Mouse (Mus musculus): ENCODE results near the gene Myh7b. TPM values are rescaled to one million over a fixed set of nuclear protein-coding genes. Genes with fewer than 3 reads are reported as not detected.

Gene Myh7b
- polyA plus RNA-seq, 1 experiment, result 0.04 TPM

- no peak for DNase-seq (ENCODE audit: low read depth in 1 of 2, low spot score in 2 of 2)
- TF ChIP-seq CTCF (IDR thresholded peaks at IDR 0.05; ENCODE audit: extremely low read depth, insufficient read depth, insufficient read length, insufficient replicate concordance), result no peak
- TF ChIP-seq POLR2A (IDR thresholded peaks at IDR 0.05; ENCODE audit: low read depth, low read length), result no peak
- H3K4me3 ChIP-seq (ENCODE audit: extremely low read depth, insufficient read depth, insufficient read length), result no peak overlapping the region
- 87% methylated on average over 6 of the region's 6 CpGs for WGBS
- H3K4me1 ChIP-seq (ENCODE audit: control insufficient read depth, insufficient read depth, insufficient read length), result no peaks in the 10 kb centered on the region
- no peaks in the 10 kb centered on the region for H3K27me3 ChIP-seq (ENCODE audit: control insufficient read depth, insufficient read depth, low read length)
- peaks cover 40% of the 10 kb centered on the region for H3K36me3 ChIP-seq (ENCODE audit: control insufficient read depth, insufficient read depth, low read length)
- H3K27ac ChIP-seq (ENCODE audit: insufficient read depth, low read length), result no peak overlapping the region
These were observed 53.0 kb downstream of the Myh7b start for GRCm38 (mm10) chr2:155663910-155664460.

DNA sequence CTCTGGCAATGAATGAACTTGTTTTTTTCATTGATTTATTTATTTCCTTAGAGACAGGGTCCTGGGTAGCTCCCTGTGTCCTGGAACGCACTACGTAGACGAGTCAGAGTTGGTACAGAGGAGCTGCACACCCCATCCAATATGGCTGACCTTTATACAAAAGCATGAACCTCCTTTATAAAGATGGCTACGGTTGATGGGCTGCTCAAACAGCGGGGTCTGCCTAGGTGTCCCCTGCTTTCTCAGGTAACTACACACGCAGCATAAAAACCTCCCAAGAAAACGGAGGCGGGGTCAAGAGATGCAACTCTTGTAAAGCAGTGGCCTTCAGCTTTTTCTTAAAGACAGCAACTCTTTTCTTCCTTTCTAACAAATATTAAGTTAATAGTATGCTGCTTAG lies 56.9 kb downstream of the Myh7b start:
- Histone ChIP-seq H3K27ac (ENCODE audit: insufficient read depth, low read length) (no peak overlapping the region), H3K36me3 (ENCODE audit: control insufficient read depth, insufficient read depth, low read length) (peaks cover 42% of the 10 kb centered on the region), H3K4me1 (ENCODE audit: control insufficient read depth, insufficient read depth, insufficient read length) (no peaks in the 10 kb centered on the region), H3K27me3 (ENCODE audit: control insufficient read depth, insufficient read depth, low read length) (no peaks in the 10 kb centered on the region), H3K4me3 (ENCODE audit: extremely low read depth, insufficient read depth, insufficient read length) (no peak overlapping the region)
- TF ChIP-seq POLR2A (IDR thresholded peaks at IDR 0.05; ENCODE audit: low read depth, low read length) (no peak), CTCF (IDR thresholded peaks at IDR 0.05; ENCODE audit: extremely low read depth, insufficient read depth, insufficient read length, insufficient replicate concordance) (no peak)
- 95% methylated on average over 8 of the region's 8 CpGs for WGBS
- DNase-seq (ENCODE audit: low read depth in 1 of 2, low spot score in 2 of 2), result no peak

DNA sequence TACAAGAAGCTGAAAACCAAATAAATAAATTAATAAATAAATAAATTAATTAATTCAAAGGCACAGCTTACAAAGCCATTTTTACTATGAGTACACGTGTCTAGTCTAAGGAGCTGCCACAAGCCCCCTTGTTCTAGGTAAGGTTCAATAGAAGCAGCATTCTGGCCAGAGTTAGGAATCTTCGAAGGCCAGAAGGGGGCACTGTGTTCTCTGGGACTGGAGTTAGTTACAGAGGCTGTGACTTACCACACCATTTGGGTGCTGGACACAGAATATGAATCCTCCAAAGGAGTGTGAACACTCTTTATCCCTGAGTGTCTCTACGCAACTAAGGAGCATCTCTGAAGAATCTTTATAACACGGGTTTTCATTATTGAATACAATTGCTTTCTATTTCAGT lies 57.4 kb downstream of the Myh7b start:
- no peak for TF ChIP-seq POLR2A (IDR thresholded peaks at IDR 0.05; ENCODE audit: low read depth, low read length)
- TF ChIP-seq CTCF (IDR thresholded peaks at IDR 0.05; ENCODE audit: extremely low read depth, insufficient read depth, insufficient read length, insufficient replicate concordance), result peak; percentile 24; the same call in 1 of the 2 replicates
- H3K4me1 ChIP-seq (ENCODE audit: control insufficient read depth, insufficient read depth, insufficient read length), result no peaks in the 10 kb centered on the region
- no peak overlapping the region for H3K27ac ChIP-seq (ENCODE audit: insufficient read depth, low read length)
- peak in 1 of 2 experiments; percentile 46 for DNase-seq (ENCODE audit: low read depth in 1 of 2, low spot score in 2 of 2)
- H3K27me3 ChIP-seq (ENCODE audit: control insufficient read depth, insufficient read depth, low read length), result no peaks in the 10 kb centered on the region
- 81% methylated on average over 4 of the region's 4 CpGs for WGBS
- no peak overlapping the region for H3K4me3 ChIP-seq (ENCODE audit: extremely low read depth, insufficient read depth, insufficient read length)
- H3K36me3 ChIP-seq (ENCODE audit: control insufficient read depth, insufficient read depth, low read length), result peaks cover 41% of the 10 kb centered on the region

DNA sequence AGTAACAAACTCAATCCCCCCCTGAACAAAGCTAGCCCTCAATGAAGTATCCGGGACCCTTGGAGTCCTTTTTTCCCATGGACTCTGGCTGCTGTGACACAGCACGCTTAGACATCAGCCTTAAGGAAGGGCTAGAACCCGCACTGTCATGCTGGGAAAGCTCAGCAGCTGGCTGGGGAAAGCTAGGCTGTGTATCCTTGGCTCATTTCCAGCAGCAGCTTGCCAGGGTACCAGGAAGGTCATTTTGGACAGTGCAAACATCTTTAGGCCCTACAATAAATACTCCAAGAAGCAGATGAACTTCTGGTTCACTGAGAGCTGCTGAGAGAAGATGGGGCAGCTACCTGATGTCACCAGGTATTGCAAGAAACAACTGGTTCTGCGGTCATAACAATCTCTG lies 60.2 kb downstream of the Myh7b start:
- H3K27me3 ChIP-seq (ENCODE audit: control insufficient read depth, insufficient read depth, low read length), result no peaks in the 10 kb centered on the region
- no peak overlapping the region for H3K4me3 ChIP-seq (ENCODE audit: extremely low read depth, insufficient read depth, insufficient read length)
- TF ChIP-seq CTCF (IDR thresholded peaks at IDR 0.05; ENCODE audit: extremely low read depth, insufficient read depth, insufficient read length, insufficient replicate concordance) (no peak), POLR2A (IDR thresholded peaks at IDR 0.05; ENCODE audit: low read depth, low read length) (no peak)
- no peak overlapping the region for H3K27ac ChIP-seq (ENCODE audit: insufficient read depth, low read length)
- peaks cover 3% of the 10 kb centered on the region; the same call in 1 of the 2 replicates for H3K4me1 ChIP-seq (ENCODE audit: control insufficient read depth, insufficient read depth, insufficient read length)
- H3K36me3 ChIP-seq (ENCODE audit: control insufficient read depth, insufficient read depth, low read length), result peaks cover 28% of the 10 kb centered on the region
- DNase-seq (ENCODE audit: low read depth in 1 of 2, low spot score in 2 of 2), result no peak
- 86% methylated on average over 4 of the region's 4 CpGs for WGBS

DNA sequence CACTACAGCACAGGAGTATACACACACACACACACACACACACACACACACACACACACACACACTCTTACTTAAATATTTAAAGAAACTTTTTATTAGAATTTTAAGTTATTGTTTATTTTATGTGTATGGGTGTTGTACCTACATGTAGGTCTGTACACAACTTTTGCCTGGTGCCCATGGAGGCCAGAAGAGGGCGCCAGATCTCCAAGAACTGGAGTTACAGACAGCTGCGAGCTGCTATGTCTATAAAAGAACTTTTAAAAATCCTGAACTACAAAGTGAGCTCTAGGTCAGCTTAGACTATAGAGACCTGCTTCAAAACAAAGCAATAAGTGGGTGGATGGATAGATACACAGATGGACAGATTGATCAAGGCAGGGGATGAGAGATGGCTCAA lies 62.5 kb downstream of the Myh7b start:
- Histone ChIP-seq H3K27ac (ENCODE audit: insufficient read depth, low read length) (no peak overlapping the region), H3K4me3 (ENCODE audit: extremely low read depth, insufficient read depth, insufficient read length) (no peak overlapping the region), H3K36me3 (ENCODE audit: control insufficient read depth, insufficient read depth, low read length) (peaks cover 19% of the 10 kb centered on the region), H3K4me1 (ENCODE audit: control insufficient read depth, insufficient read depth, insufficient read length) (peaks cover 3% of the 10 kb centered on the region; the same call in 1 of the 2 replicates), H3K27me3 (ENCODE audit: control insufficient read depth, insufficient read depth, low read length) (no peaks in the 10 kb centered on the region)
- 10% methylated on average over 2 of the region's 2 CpGs for WGBS
- TF ChIP-seq POLR2A (IDR thresholded peaks at IDR 0.05; ENCODE audit: low read depth, low read length) (no peak), CTCF (IDR thresholded peaks at IDR 0.05; ENCODE audit: extremely low read depth, insufficient read depth, insufficient read length, insufficient replicate concordance) (peak; percentile 57; the same call in 1 of the 2 replicates)
- DNase-seq (ENCODE audit: low read depth in 1 of 2, low spot score in 2 of 2), result peak; percentile 58 to 71

DNA sequence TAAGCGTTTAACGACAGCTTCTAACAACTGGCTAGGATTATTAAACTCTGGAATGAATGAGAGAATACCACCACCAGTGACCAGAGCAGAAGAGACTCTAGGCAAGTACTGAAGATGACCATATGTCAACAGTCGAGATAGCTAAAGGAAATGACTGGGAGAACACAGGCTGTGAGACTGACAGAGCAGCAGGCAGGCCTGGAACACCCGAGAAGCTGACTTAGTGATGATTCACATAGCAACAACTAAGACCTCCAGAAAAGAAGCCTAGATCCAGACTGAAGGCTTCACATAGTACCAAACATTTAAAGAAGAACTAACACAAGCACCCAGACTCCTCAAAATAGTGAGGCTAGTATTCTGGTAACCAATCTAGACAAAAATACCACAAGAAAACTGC lies 64.1 kb downstream of the Myh7b start:
- H3K4me1 ChIP-seq (ENCODE audit: control insufficient read depth, insufficient read depth, insufficient read length), result peaks cover 13% of the 10 kb centered on the region
- no peak overlapping the region for H3K4me3 ChIP-seq (ENCODE audit: extremely low read depth, insufficient read depth, insufficient read length)
- H3K27ac ChIP-seq (ENCODE audit: insufficient read depth, low read length), result no peak overlapping the region
- no peak for TF ChIP-seq CTCF (IDR thresholded peaks at IDR 0.05; ENCODE audit: extremely low read depth, insufficient read depth, insufficient read length, insufficient replicate concordance)
- no peak for TF ChIP-seq POLR2A (IDR thresholded peaks at IDR 0.05; ENCODE audit: low read depth, low read length)
- H3K36me3 ChIP-seq (ENCODE audit: control insufficient read depth, insufficient read depth, low read length), result peaks cover 17% of the 10 kb centered on the region
- DNase-seq (ENCODE audit: low read depth in 1 of 2, low spot score in 2 of 2), result no peak
- no peaks in the 10 kb centered on the region for H3K27me3 ChIP-seq (ENCODE audit: control insufficient read depth, insufficient read depth, low read length)
- WGBS, result 64% methylated on average over 4 of the region's 4 CpGs

DNA sequence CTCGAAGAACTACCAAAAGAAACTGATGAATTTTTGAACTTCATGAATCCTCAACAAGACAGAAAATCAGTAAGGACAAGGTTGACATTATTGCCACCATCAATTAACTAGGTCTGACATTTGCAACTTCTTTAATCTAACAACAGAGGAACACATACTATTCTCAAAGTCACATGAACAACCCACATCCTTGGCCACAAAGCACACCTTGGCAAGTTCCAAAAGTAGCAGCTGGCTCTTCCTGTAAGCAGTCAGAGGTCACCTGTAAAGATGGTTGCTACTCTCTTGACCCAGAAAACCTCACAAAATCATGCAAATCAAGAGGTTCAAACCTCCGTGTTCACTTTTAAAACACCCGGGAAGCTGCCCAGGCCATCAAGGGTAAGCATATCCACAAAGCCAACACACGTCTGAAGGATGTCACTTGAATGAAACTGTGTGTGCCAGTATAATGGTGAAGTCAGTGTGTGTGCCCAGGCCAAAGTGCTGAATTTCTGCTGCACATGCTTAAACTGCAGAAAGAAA lies 68.6 kb downstream of the Myh7b start:
- H3K4me1 ChIP-seq (ENCODE audit: control insufficient read depth, insufficient read depth, insufficient read length), result peaks cover 19% of the 10 kb centered on the region
- H3K27ac ChIP-seq (ENCODE audit: insufficient read depth, low read length), result peak overlapping the region; percentile 60
- WGBS, result 23% methylated on average over 4 of the region's 4 CpGs
- no peaks in the 10 kb centered on the region for H3K27me3 ChIP-seq (ENCODE audit: control insufficient read depth, insufficient read depth, low read length)
- peak; percentile 15 to 31 for DNase-seq (ENCODE audit: low read depth in 1 of 2, low spot score in 2 of 2)
- TF ChIP-seq CTCF (IDR thresholded peaks at IDR 0.05; ENCODE audit: extremely low read depth, insufficient read depth, insufficient read length, insufficient replicate concordance) (no peak), POLR2A (IDR thresholded peaks at IDR 0.05; ENCODE audit: low read depth, low read length) (no peak)
- no peaks in the 10 kb centered on the region; the same call in 1 of the 2 replicates for H3K36me3 ChIP-seq (ENCODE audit: control insufficient read depth, insufficient read depth, low read length)
- H3K4me3 ChIP-seq (ENCODE audit: extremely low read depth, insufficient read depth, insufficient read length), result no peak overlapping the region

Data from spleen, adult 2 months (tissue).